Mouse (Mus musculus) liver, postnatal 0 days (tissue): ENCODE measurements around the gene Pcgf2.

Experiments
- CTCF ChIP-seq: sonication (generic); IDR thresholded peaks from 2 replicates; pipeline ENCODE4 v1.5.1; 2016; ENCODE audit warnings: antibody characterized with exemption, low read depth
- EP300 ChIP-seq: IDR thresholded peaks from 2 replicates; pipeline ENCODE4 v1.6.1; 2016; ENCODE audit warnings: antibody characterized with exemption, low read depth, mild to moderate bottlenecking

DNA sequence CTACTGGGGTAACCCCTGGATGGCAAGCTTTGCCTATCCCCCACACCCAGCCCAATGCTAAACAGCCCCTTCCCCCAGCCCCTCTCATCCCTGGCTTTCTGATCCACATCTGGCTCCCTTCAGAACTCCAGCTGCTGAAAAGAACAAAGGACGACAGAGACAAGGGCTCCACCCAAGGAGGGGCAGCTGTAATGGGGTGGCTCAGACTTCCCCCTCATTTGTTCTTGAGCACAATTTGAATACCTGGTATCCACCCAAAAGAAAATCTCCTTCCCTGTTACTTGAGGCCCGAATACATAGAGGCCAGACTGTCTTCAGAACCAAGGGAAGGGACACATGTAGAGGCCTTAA, 29.1 kb downstream of the Pcgf2 start:
- TF ChIP-seq CTCF (no peak), EP300 (no peak)
